In genomic region chr10:84836104-84836503, GRCm38 (mm10) we compare ENCODE assay signal across 8 mouse cellular contexts.
DNase-seq lines count a peak whose midpoint lies in the region.

No protein-coding gene starts in this region.

- peak; percentile 17 to 57 for DNase-seq in frontal cortex, adult 2 months (ENCODE audit: extremely low spot score in 1 of 2, low spot score in 1 of 2)
- DNase-seq in frontal cortex, postnatal 25 days (ENCODE audit: low spot score in 2 of 2), result no peak
- peak; percentile 29 for DNase-seq in ovary, postnatal 14 days (ENCODE audit: low spot score)
- DNase-seq in ovary, postnatal 10 days (ENCODE audit: low spot score), result no peak
- peak; percentile 52 to 61 for DNase-seq in cerebellum, postnatal 10 days
- DNase-seq in kidney, postnatal 36 days, result peak; percentile 46 to 62
- DNase-seq in yolk sac, embryonic 10.5 days (ENCODE audit: low spot score), result no peak
- no peak for DNase-seq in frontal cortex, postnatal 14 days (ENCODE audit: low spot score in 2 of 2)

Comparison
In these comparisons a context has a peak if more than half of its experiments do, and no peak if none do; other contexts are left out.
1. DNase-seq: peak in frontal cortex, adult 2 months (2 of 2), ovary, postnatal 14 days (single experiment), cerebellum, postnatal 10 days (2 of 2) and kidney, postnatal 36 days (2 of 2); none in frontal cortex, postnatal 25 days (0 of 2), ovary, postnatal 10 days (single experiment), yolk sac, embryonic 10.5 days (single experiment) and frontal cortex, postnatal 14 days (0 of 2).